Mouse (Mus musculus) cerebellum, adult 2 months (tissue): ENCODE measurements around the gene A630001G21Rik.

Source experiments
- CTCF ChIP-seq: fragments of 200-500 bp; IDR thresholded peaks from 2 replicates; pipeline ENCODE4 v1.5.1; 2011; ENCODE audit warnings: low read depth, mild to moderate bottlenecking, control low read depth, low read length, moderate library complexity, borderline replicate concordance; ENCODE audit not compliant: insufficient read depth
- POLR2A ChIP-seq: fragments of 200-500 bp; IDR thresholded peaks from 2 replicates; pipeline ENCODE4 v1.6.1; 2011; ENCODE audit warnings: low read length, control low read depth, borderline replicate concordance; ENCODE audit not compliant: insufficient read depth

DNA sequence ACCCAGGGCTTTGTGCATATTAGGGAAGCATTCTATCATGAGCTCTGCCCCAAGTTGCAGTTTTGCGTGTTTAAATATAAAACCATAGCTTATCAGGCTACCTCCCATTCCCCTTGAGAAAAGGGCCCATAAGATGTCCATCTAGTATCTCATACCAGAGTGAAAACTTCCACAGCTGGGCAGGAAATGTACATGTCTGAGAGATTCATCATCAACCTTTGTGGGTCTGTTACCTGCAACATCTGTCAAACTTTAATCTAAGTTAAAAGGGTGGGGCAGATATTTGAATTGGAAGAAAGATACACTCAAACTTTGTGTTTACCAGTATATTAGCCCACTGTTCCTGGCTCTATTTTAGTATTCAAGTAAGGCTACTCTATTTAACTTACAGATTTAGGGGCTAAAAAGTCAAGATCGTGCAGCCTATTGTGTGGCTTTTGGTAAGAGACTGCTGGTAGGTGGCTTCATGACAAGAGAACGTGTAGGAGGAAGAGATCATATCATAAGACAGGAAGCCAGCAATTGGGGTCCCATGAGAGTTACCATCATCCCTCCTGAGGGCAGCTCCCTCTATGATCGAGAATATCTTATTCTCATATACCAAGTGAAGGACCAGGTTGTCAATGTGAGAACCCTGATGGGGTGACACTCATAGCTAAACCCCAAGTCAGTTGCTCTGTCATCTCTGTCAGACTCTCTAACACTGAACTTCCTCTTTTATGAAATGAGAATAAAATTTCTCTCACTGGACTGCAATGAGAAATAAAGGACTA, 80.5 kb downstream of the A630001G21Rik start:
- TF ChIP-seq POLR2A (no peak), CTCF (no peak)
